Mouse (Mus musculus) kidney, adult 2 months (tissue): ENCODE measurements around the gene Fbxw10.

Source experiments
- CTCF ChIP-seq: fragments of 200-500 bp; conservative IDR thresholded peaks from 2 replicates; pipeline ENCODE4 v1.5.1; 2011; ENCODE audit warnings: low read depth, mild to moderate bottlenecking, control low read depth, low read length, moderate library complexity, mixed read lengths; ENCODE audit not compliant: insufficient read depth, insufficient read length
- POLR2A ChIP-seq: fragments of 200-500 bp; IDR thresholded peaks from one replicate; pipeline ENCODE4 v1.6.1; 2011; ENCODE audit warnings: low read depth, low read length, control low read depth

- TF ChIP-seq POLR2A (no peak), CTCF (no peak)
These were observed 19.7 kb upstream of the Fbxw10 start for GRCm38 (mm10) chr11:62827135-62827534.
